Mouse (Mus musculus) kidney, embryonic 15.5 days (tissue): Measurements from ENCODE around the gene Dok4. TPM values are rescaled to one million over a fixed set of nuclear protein-coding genes. Genes with fewer than 3 reads are reported as not detected.

Experiments
- ATAC-seq: fragments of 200-750 bp; cut with Nextera tagmentation; replicated peaks from 2 replicates; pipeline ENCODE4 v1.8.0; 2017; ENCODE audit warnings: moderate TSS enrichment; ENCODE audit not compliant: low FRiP score
- H3K27ac ChIP-seq: fragments of 300-500 bp; sonication (generic); 2 replicates; pipeline ENCODE4 v1.5.1; 2015; ENCODE audit warnings: mild to moderate bottlenecking, inconsistent platforms
- H3K27me3 ChIP-seq: fragments of 300-500 bp; sonication (generic); 2 replicates; pipeline ENCODE4 v1.6.1; 2015; ENCODE audit warnings: inconsistent platforms
- H3K36me3 ChIP-seq: fragments of 300-500 bp; sonication (generic); 2 replicates; pipeline ENCODE4 v1.6.1; 2015; ENCODE audit warnings: inconsistent platforms
- H3K4me1 ChIP-seq: fragments of 300-500 bp; sonication (generic); 2 replicates; pipeline ENCODE4 v1.6.1; 2015; ENCODE audit warnings: inconsistent platforms
- H3K4me2 ChIP-seq: fragments of 300-500 bp; sonication (generic); 2 replicates; pipeline ENCODE4 v1.6.1; 2015; ENCODE audit warnings: moderate library complexity, mild to moderate bottlenecking, inconsistent platforms
- H3K4me3 ChIP-seq: fragments of 300-500 bp; sonication (generic); replicated peaks from 2 replicates; pipeline ENCODE4 v1.5.1; 2015; ENCODE audit warnings: mild to moderate bottlenecking, inconsistent platforms
- H3K9ac ChIP-seq: fragments of 300-500 bp; sonication (generic); 2 replicates; pipeline ENCODE4 v1.6.1; 2015; ENCODE audit warnings: mild to moderate bottlenecking, inconsistent platforms
- H3K9me3 ChIP-seq: fragments of 300-500 bp; sonication (generic); replicated peaks from 2 replicates; pipeline ENCODE4 v1.6.1; 2016; ENCODE audit warnings: inconsistent platforms
- WGBS: fragments of 180-500 bp; shearing (Covaris S2); methylation state at CpG from one replicate; pipeline ENCODE4 v1.1.7; 2015; ENCODE audit warnings: mixed read lengths; 5-methylcytosine and 5-hydroxymethylcytosine counted together
- polyA plus RNA-seq: library from polyadenylated mRNA; unstranded; fragments of >200 nt; fragmentation: Nextera tagmentation; extraction: Ambion mirVana; gene quantifications from 2 replicates; pipeline ENCODE4 v1.2.1, GENCODE M21; 2015

Dok4 gene
- polyA plus RNA-seq, 1 experiment from 2014 or later, result 32.8 TPM

DNA sequence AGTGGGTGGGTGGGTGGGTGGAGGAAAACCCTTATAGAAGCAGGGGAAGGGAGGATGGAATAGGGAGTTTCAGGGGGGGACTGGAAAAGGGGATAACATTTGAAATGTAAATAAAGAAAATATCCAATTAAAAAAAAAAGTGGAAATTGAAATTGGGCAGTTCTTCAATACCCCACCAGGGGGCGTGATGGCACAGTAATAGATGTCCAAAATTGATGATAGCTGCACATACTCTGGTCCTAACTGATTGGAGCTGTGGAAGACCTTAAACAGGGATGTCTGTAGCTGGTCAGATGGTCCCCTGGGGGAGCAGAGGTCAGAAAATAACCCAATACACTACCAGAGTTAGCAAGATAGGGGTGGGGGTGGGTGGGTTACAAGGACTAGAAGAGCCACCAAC, 61.6 kb downstream of the Dok4 start:
- no peaks in the 10 kb centered on the region for H3K36me3 ChIP-seq
- WGBS, result 0% methylated on average over 1 of the region's 1 CpGs
- no peaks in the 10 kb centered on the region for H3K27me3 ChIP-seq
- H3K27ac ChIP-seq, result no peak overlapping the region
- H3K9ac ChIP-seq, result no peak overlapping the region
- ATAC-seq, result no peak
- no peaks in the 10 kb centered on the region for H3K9me3 ChIP-seq
- H3K4me2 ChIP-seq, result no peak overlapping the region
- no peak overlapping the region for H3K4me3 ChIP-seq
- 0 out of 2 replicates have a peak, but pooled peaks cover 4% of the 10 kb centered on the region for H3K4me1 ChIP-seq

Other genes starting within 250 kb of the Dok4 start
- gene Arl2bp, start 209.7 kb downstream of the Dok4 start, polyA plus RNA-seq, result 138 and 142 TPM in 2 replicates
- gene Pllp, start 180.1 kb downstream of the Dok4 start, polyA plus RNA-seq, result 12.1 and 13.1 TPM in 2 replicates
- gene Ccl22, start 130.7 kb downstream of the Dok4 start, polyA plus RNA-seq, result not detected in 2 replicates
- gene Cx3cl1, start 104.3 kb downstream of the Dok4 start, polyA plus RNA-seq, result 9.6 and 9.8 TPM in 2 replicates
- not detected in 2 replicates for gene Ccl17, start 65.9 kb downstream of the Dok4 start, polyA plus RNA-seq
- gene Coq9, start 38.0 kb downstream of the Dok4 start, polyA plus RNA-seq, result 81.0 and 83.6 TPM in 2 replicates
- gene Ciapin1, start 38.0 kb downstream of the Dok4 start, polyA plus RNA-seq, result 115 and 126 TPM in 2 replicates
- gene Polr2c, start 18.9 kb downstream of the Dok4 start, polyA plus RNA-seq, result 155 and 157 TPM in 2 replicates
- gene Ccdc102a, start 41.8 kb upstream of the Dok4 start, polyA plus RNA-seq, result 21.6 and 24.1 TPM in 2 replicates
- 0.05 and 0.13 TPM in 2 replicates for gene Adgrg5, start 47.4 kb upstream of the Dok4 start, polyA plus RNA-seq
- 41.7 and 44.8 TPM in 2 replicates for gene Adgrg1, start 98.4 kb upstream of the Dok4 start, polyA plus RNA-seq
- gene Adgrg3, start 141.4 kb upstream of the Dok4 start, polyA plus RNA-seq, result 4.8 TPM in 2 replicates
- gene Drc7, start 178.8 kb upstream of the Dok4 start, polyA plus RNA-seq, result not detected in 2 replicates
- gene Katnb1, start 204.9 kb upstream of the Dok4 start, polyA plus RNA-seq, result 27.6 and 29.7 TPM in 2 replicates